Mouse (Mus musculus): ENCODE measurements at regions not wholly inside any gene's neighbourhood (a gene's known extent, or its start where the extent isn't known, plus 50 kb on each side); places are given as distances from the start of the nearest gene placed in this dataset.

DNA sequence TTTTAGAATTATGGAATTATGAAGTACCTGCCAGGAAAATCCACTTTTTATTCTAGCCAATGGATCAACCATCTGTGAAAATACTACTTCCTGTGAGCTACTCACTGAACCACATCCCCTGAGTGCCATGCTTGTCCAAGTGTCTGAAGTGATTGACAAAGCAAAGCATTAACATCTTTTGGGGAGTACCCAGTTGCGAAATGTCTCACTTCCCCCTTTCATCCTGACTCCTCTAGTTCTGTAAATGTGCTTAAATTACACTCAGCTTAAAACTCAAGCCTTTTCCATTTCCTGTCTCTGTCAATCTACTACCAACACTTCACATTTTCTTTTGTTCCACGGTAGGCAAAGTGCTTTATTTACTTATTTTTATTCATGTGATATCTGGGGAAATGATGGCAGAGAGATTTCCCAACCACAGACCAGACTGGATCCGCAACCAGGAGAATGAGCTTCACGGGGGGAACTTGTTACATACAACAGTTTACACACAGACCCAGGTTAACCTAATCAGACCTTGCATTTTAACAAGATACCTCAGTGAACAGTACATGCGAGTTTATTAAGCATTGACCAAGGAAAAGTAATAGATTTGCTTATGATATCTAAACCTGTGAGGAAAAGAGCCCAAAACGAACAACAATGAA lies 726.1 kb upstream of the Cited2 start:
- no peak for DNase-seq (ENCODE audit: extremely low spot score)

- DNase-seq (ENCODE audit: extremely low spot score): no peak
Measured at GRCm38 (mm10) chr10:17001320-17001719, 721.7 kb upstream of the Cited2 start.

GRCm38 (mm10) chr10:17003123-17003849 lies 719.7 kb upstream of the Cited2 start:
- no peak for DNase-seq (ENCODE audit: extremely low spot score)

DNA sequence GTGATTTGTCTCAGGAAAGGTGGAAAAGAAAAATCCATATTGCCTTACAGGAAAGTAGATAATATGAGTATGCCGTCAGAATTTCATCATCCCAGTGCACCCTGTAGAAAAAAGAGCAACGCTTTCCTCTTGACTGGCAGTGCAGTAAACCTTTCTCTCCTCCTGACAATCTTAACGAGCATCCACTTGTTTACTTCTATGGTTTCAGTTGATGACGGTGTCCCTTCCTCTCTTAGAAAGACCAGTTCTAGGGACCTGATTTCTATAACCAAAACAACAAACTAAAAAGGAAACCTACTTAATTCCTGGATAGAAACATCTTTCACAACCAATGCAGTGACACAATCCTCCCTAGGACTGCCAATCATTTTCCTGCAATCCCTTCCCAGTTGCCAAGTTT lies 714.3 kb upstream of the Cited2 start:
- DNase-seq (ENCODE audit: extremely low spot score): no peak

GRCm38 (mm10) chr10:17010047-17010446 lies 713.0 kb upstream of the Cited2 start:
- no peak for DNase-seq (ENCODE audit: extremely low spot score)

DNA sequence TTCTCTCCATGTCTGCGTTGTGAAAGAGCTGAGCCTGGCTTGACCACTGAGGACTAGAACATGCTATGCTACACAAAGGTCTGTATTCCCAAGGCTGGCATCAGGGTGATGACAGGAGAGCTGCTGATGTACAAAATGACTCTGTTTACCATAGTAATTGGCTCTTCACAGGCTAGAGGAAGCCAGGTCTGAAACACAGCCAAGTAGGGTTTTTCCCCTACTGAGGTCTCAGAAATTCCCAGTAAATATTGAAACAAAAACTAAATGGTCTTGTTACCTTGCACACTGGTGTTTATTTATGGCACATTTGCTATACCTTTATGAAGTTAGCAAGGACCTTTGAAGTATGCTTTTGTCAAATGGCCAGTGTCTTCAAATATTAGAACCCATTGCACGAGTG lies 711.1 kb upstream of the Cited2 start:
- DNase-seq (ENCODE audit: extremely low spot score): no peak

- DNase-seq (ENCODE audit: extremely low spot score): no peak
Measured at GRCm38 (mm10) chr10:17012541-17012975, 710.5 kb upstream of the Cited2 start.

DNA sequence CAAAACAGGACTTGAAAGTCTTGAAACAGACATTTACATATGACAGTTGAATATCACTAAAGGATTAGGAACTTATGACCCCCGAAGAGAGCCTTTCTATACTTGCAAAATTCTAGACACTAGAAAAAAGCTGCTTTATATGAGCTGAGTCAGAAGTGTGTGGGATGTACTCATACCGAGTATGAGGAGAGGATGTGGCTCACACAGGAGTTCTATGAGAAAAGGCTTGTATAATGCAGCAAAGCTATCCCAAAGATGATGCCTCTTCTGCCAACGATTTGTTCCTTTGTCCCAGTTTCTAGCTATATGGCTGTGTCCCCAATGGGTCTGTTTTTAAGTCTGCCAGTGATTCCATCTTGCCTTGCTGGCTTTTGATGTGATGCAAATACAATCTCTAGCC lies 708.2 kb upstream of the Cited2 start:
- DNase-seq (ENCODE audit: extremely low spot score): no peak

- DNase-seq (ENCODE audit: extremely low spot score): no peak
Measured at GRCm38 (mm10) chr10:17016854-17017253, 706.2 kb upstream of the Cited2 start.

DNA sequence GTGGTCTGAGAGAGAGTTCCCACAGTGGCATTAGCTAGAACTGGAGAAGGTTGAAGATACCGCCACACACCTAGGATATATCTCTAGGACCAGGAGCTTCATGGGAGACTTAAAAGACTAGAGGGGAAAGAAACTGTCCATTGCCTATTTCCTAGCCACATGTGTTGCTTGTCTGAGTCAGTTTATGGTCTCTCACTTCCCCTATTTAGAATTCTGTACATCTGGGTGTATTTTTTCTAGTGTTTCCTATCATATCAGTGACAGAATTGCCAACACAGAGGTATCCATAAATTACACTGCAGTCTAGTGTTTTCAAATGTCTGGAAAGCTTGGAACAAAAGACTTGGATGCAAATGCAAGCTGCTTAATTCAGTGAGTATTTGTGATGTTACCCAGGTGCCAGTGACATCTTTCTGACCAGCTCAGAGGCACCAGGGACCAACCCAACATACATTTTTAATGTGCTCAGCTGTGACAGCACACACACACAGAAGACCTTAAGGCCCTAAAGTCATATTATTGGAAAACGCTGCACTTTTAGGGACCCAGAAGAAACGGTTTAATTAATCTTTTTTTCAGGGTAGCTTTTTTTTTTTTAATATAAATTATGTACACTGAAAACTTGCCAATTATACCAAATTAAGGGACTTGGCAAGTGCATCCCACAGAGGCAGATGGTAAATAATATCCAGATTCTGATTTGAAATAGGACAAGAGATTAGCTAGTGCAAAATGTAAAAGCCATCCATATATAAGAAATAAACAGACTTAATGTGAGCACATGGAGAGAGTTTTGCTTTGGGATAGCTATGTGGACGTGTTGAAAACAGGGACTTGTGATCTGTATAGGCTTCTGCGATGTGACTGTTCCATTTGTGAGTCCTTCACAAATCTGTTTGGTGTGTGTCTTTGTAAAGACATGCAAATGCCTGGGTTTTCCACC lies 700.5 kb upstream of the Cited2 start:
- no peak for DNase-seq (ENCODE audit: extremely low spot score)

GRCm38 (mm10) chr10:17023571-17024293 lies 699.3 kb upstream of the Cited2 start:
- no peak for DNase-seq (ENCODE audit: extremely low spot score)

- no peak for DNase-seq (ENCODE audit: extremely low spot score)
Measured at GRCm38 (mm10) chr10:17024294-17024665, 698.7 kb upstream of the Cited2 start.

DNA sequence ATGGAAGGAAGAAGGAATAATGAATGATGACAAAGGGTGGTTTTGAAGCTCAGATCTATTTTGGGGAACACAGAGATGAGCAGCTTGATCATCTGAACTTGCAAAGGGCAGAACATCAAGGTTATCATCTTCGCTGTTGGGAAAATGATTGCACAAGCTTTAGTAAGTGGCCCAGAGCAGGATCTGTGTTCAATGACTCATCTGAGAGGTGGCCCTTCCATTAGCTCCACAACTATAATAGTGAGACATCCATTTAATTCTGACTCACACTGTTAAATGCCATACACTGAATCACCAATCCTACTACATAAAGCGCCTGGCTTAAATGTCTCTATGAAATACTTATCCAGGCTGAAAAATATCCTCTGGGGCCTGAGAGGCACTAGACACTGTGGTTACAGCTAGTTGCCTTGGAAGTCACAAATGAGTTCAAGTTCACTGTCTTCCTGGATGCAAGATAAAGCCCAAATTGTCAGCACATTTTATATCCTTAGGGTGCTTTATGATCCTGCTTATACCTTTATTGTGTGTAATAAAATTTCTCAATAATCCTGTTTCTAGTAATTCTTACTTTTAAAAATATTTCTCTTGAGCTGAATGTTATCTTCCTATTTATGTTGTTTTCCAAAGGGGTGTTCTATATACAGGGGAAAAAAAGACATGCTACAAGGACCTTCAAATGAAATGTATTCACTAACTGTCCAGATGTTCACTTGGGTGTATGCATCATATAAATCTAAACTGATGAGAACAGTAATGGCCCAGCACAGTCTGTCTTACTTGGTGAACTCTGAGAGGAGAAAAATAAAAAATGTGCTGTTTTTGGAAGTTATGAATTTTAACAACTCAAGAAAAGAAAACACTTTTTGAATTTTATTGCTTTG lies 687.9 kb upstream of the Cited2 start:
- no peak for DNase-seq (ENCODE audit: extremely low spot score)

GRCm38 (mm10) chr10:17038259-17039043 lies 684.6 kb upstream of the Cited2 start:
- DNase-seq (ENCODE audit: extremely low spot score): no peak

DNA sequence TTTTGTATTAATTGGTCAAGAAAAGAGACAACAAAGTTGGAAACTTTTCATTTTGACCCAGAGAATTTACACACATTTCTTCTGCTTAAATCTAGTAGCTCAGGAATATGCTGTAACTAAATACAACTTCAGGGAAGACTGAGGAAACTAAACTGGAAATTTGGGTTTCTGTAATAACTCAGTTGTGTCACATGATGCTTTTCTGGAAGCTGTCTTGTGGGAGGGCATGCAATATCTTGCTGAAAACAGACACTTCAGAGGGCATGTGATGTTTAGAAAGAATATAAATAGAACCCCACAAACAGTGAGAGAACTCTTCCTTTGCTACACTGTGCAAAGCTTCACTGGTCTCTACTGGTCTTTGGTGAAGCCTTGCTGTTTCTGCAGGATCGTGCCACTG lies 680.9 kb upstream of the Cited2 start:
- DNase-seq (ENCODE audit: extremely low spot score): no peak

DNA sequence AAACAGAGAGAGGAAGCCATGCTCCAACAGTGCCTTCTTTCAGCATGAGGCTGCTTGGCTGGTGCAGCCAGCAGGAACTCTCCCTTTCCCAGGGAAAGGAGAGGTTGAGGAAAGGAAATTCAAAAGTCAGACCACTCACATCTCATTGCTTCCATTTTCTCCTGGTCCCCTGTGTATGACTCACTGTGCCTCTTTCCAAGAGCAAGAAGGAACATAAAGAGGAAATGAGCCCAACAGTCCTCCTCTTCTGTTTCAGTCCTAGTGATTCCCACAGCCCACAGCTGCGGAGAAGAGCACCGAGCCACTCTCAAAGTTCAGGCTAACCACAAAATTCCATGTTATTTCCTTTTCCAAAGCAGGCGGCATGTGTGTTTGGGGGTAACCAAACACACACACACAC lies 680.0 kb upstream of the Cited2 start:
- DNase-seq (ENCODE audit: extremely low spot score): no peak

DNA sequence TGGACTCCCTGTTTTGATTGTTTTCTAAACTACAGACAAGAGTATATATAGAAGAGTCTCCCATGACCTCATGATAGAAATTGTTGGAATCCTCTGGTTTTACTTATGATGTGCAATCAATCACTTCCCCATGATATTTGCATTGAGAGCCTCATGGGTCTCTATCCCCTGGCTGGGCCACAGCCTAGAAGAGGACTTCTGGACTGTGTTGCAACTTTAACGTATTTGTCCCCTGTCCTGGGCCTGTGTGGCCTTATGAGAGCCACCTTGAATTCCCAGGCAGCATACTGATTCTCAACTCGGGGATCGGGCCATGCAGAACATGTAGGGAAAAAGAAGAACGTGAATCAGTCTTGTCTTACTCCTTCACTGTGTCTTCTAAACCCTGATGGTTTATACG lies 676.3 kb upstream of the Cited2 start:
- no peak for DNase-seq (ENCODE audit: extremely low spot score)

- no peak for DNase-seq (ENCODE audit: extremely low spot score)
Measured at GRCm38 (mm10) chr10:17072906-17073305, 650.1 kb upstream of the Cited2 start.

DNA sequence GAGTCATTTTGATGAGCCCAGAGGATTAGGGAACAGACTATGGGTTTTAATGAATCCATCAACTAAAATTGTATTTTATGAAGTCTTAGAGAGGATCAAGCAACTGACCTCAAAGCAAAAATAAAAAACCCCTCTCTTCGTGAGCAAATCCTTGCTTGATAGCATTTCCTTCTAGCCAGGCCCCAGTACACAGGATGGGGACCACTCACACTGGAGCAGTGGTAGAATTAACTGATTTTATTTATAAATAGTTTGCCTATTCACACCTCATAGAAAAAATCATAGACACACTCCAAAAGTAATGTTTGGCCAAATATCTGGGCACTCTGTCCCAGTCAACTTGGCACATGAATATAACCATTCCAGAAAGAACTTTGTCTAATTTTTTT lies 649.0 kb upstream of the Cited2 start:
- no peak for DNase-seq (ENCODE audit: extremely low spot score)

- peak; percentile 19 for DNase-seq (ENCODE audit: extremely low spot score)
Measured at GRCm38 (mm10) chr10:17074402-17075027, 648.5 kb upstream of the Cited2 start.
